Mouse (Mus musculus): ENCODE results near the gene Fbxo7. TPM values are rescaled to one million over a fixed set of nuclear protein-coding genes. Genes with fewer than 3 reads are reported as not detected.

Fbxo7 gene
- polyA plus RNA-seq, 1 experiment, result 36.8 TPM

GRCm38 (mm10) chr10:86034007-86034728 is 12.4 kb downstream of the Fbxo7 start:
- no peak overlapping the region for H3K27ac ChIP-seq (ENCODE audit: control insufficient read depth, insufficient read depth, low read depth, low read length)
- H3K27me3 ChIP-seq (ENCODE audit: control insufficient read depth, insufficient read depth, low read length), result no peaks in the 10 kb centered on the region
- H3K4me3 ChIP-seq (ENCODE audit: control insufficient read depth, low read depth, low read length), result no peak overlapping the region
- no peak for TF ChIP-seq CTCF (IDR thresholded peaks at IDR 0.05; ENCODE audit: control insufficient read depth, insufficient read depth, insufficient replicate concordance, low read depth, low read length)
- TF ChIP-seq POLR2A (IDR thresholded peaks at IDR 0.05; ENCODE audit: control insufficient read depth, low read depth, low read length), result no peak
- H3K4me1 ChIP-seq (ENCODE audit: control insufficient read depth, insufficient read depth, low read length), result no peaks in the 10 kb centered on the region
- peaks cover 6% of the 10 kb centered on the region for H3K36me3 ChIP-seq (ENCODE audit: control insufficient read depth, insufficient read depth, low read length)

- Histone ChIP-seq H3K4me3 (ENCODE audit: control insufficient read depth, low read depth, low read length) (no peak overlapping the region), H3K36me3 (ENCODE audit: control insufficient read depth, insufficient read depth, low read length) (peaks cover 6% of the 10 kb centered on the region; the same call in 1 of the 2 replicates), H3K4me1 (ENCODE audit: control insufficient read depth, insufficient read depth, low read length) (no peaks in the 10 kb centered on the region), H3K27me3 (ENCODE audit: control insufficient read depth, insufficient read depth, low read length) (no peaks in the 10 kb centered on the region), H3K27ac (ENCODE audit: control insufficient read depth, insufficient read depth, low read depth, low read length) (no peak overlapping the region)
- TF ChIP-seq CTCF (IDR thresholded peaks at IDR 0.05; ENCODE audit: control insufficient read depth, insufficient read depth, insufficient replicate concordance, low read depth, low read length) (no peak), POLR2A (IDR thresholded peaks at IDR 0.05; ENCODE audit: control insufficient read depth, low read depth, low read length) (no peak)
These were observed 21.9 kb downstream of the Fbxo7 start for GRCm38 (mm10) chr10:86043651-86044050.

- no peak for TF ChIP-seq POLR2A (IDR thresholded peaks at IDR 0.05; ENCODE audit: control insufficient read depth, low read depth, low read length)
- no peak for TF ChIP-seq CTCF (IDR thresholded peaks at IDR 0.05; ENCODE audit: control insufficient read depth, insufficient read depth, insufficient replicate concordance, low read depth, low read length)
- Histone ChIP-seq H3K27ac (ENCODE audit: control insufficient read depth, insufficient read depth, low read depth, low read length) (no peak overlapping the region), H3K36me3 (ENCODE audit: control insufficient read depth, insufficient read depth, low read length) (peaks cover 6% of the 10 kb centered on the region; the same call in 1 of the 2 replicates), H3K4me1 (ENCODE audit: control insufficient read depth, insufficient read depth, low read length) (no peaks in the 10 kb centered on the region), H3K27me3 (ENCODE audit: control insufficient read depth, insufficient read depth, low read length) (no peaks in the 10 kb centered on the region), H3K4me3 (ENCODE audit: control insufficient read depth, low read depth, low read length) (no peak overlapping the region)
These were observed 22.3 kb downstream of the Fbxo7 start for GRCm38 (mm10) chr10:86044066-86044465.

- H3K27ac ChIP-seq (ENCODE audit: control insufficient read depth, insufficient read depth, low read depth, low read length), result no peak overlapping the region
- no peaks in the 10 kb centered on the region for H3K4me1 ChIP-seq (ENCODE audit: control insufficient read depth, insufficient read depth, low read length)
- TF ChIP-seq POLR2A (IDR thresholded peaks at IDR 0.05; ENCODE audit: control insufficient read depth, low read depth, low read length), result no peak
- TF ChIP-seq CTCF (IDR thresholded peaks at IDR 0.05; ENCODE audit: control insufficient read depth, insufficient read depth, insufficient replicate concordance, low read depth, low read length), result no peak
- H3K36me3 ChIP-seq (ENCODE audit: control insufficient read depth, insufficient read depth, low read length), result peaks cover 6% of the 10 kb centered on the region; the same call in 1 of the 2 replicates
- no peak overlapping the region for H3K4me3 ChIP-seq (ENCODE audit: control insufficient read depth, low read depth, low read length)
- no peaks in the 10 kb centered on the region for H3K27me3 ChIP-seq (ENCODE audit: control insufficient read depth, insufficient read depth, low read length)
These were observed 24.6 kb downstream of the Fbxo7 start for GRCm38 (mm10) chr10:86046371-86046770.

- Histone ChIP-seq H3K27me3 (ENCODE audit: control insufficient read depth, insufficient read depth, low read length) (no peaks in the 10 kb centered on the region), H3K4me3 (ENCODE audit: control insufficient read depth, low read depth, low read length) (no peak overlapping the region), H3K36me3 (ENCODE audit: control insufficient read depth, insufficient read depth, low read length) (peaks cover 6% of the 10 kb centered on the region; the same call in 1 of the 2 replicates), H3K27ac (ENCODE audit: control insufficient read depth, insufficient read depth, low read depth, low read length) (no peak overlapping the region), H3K4me1 (ENCODE audit: control insufficient read depth, insufficient read depth, low read length) (no peaks in the 10 kb centered on the region)
- no peak for TF ChIP-seq POLR2A (IDR thresholded peaks at IDR 0.05; ENCODE audit: control insufficient read depth, low read depth, low read length)
- no peak for TF ChIP-seq CTCF (IDR thresholded peaks at IDR 0.05; ENCODE audit: control insufficient read depth, insufficient read depth, insufficient replicate concordance, low read depth, low read length)
These were observed 26.0 kb downstream of the Fbxo7 start for GRCm38 (mm10) chr10:86047786-86048185.

GRCm38 (mm10) chr10:86050522-86050921 is 28.8 kb downstream of the Fbxo7 start:
- Histone ChIP-seq H3K27me3 (ENCODE audit: control insufficient read depth, insufficient read depth, low read length) (no peaks in the 10 kb centered on the region), H3K4me3 (ENCODE audit: control insufficient read depth, low read depth, low read length) (no peak overlapping the region), H3K4me1 (ENCODE audit: control insufficient read depth, insufficient read depth, low read length) (no peaks in the 10 kb centered on the region), H3K36me3 (ENCODE audit: control insufficient read depth, insufficient read depth, low read length) (peaks cover 3% of the 10 kb centered on the region; the same call in 1 of the 2 replicates), H3K27ac (ENCODE audit: control insufficient read depth, insufficient read depth, low read depth, low read length) (no peak overlapping the region)
- TF ChIP-seq CTCF (IDR thresholded peaks at IDR 0.05; ENCODE audit: control insufficient read depth, insufficient read depth, insufficient replicate concordance, low read depth, low read length) (no peak), POLR2A (IDR thresholded peaks at IDR 0.05; ENCODE audit: control insufficient read depth, low read depth, low read length) (no peak)

- no peak for TF ChIP-seq CTCF (IDR thresholded peaks at IDR 0.05; ENCODE audit: control insufficient read depth, insufficient read depth, insufficient replicate concordance, low read depth, low read length)
- no peak for TF ChIP-seq POLR2A (IDR thresholded peaks at IDR 0.05; ENCODE audit: control insufficient read depth, low read depth, low read length)
- H3K4me1 ChIP-seq (ENCODE audit: control insufficient read depth, insufficient read depth, low read length), result no peaks in the 10 kb centered on the region
- no peak overlapping the region for H3K27ac ChIP-seq (ENCODE audit: control insufficient read depth, insufficient read depth, low read depth, low read length)
- 0 out of 2 replicates have a peak, but pooled peaks cover under 1% of the 10 kb centered on the region for H3K36me3 ChIP-seq (ENCODE audit: control insufficient read depth, insufficient read depth, low read length)
- H3K27me3 ChIP-seq (ENCODE audit: control insufficient read depth, insufficient read depth, low read length), result no peaks in the 10 kb centered on the region
- H3K4me3 ChIP-seq (ENCODE audit: control insufficient read depth, low read depth, low read length), result no peak overlapping the region
These were observed 31.2 kb downstream of the Fbxo7 start for GRCm38 (mm10) chr10:86052818-86053522.

All from testis, adult 2 months (tissue).